Mouse (Mus musculus) MEL-GATA-1-ER (cell line): ENCODE measurements around the gene Neo1.

Experiments used
- DNase-seq: peaks from one replicate; pipeline ENCODE4 v3.0.0-alpha.2; 2012; ENCODE audit warnings: low read depth; ENCODE audit errors: extremely low read depth

The Neo1 gene

GRCm38 (mm10) chr9:58871141-58871540 lies 165.1 kb downstream of the Neo1 start:
- DNase-seq, result no peak

DNA sequence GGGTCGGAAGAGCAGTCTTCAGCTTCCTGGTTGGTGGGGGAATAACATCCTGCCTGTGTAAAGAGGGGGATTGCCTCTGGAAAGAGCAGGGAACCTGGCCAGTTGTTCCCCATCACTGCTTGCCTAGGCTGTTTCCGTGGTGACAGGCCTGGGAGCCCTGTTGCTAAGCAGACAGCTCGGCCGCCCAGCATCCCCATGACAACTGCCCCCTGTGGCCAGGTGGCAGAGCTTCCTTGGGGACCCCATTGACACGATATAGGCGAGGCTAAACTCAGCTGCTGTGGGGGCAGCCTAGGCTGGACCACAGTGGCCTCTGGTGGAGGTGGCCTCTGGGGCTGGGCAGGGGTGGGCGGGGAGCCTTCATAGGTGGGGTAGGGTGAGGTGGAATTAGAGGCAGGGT lies 172.4 kb downstream of the Neo1 start:
- no peak for DNase-seq

- no peak for DNase-seq
These were observed 177.1 kb downstream of the Neo1 start for GRCm38 (mm10) chr9:58859080-58859635.

GRCm38 (mm10) chr9:58854931-58855330 lies 181.3 kb downstream of the Neo1 start:
- DNase-seq, result no peak

DNA sequence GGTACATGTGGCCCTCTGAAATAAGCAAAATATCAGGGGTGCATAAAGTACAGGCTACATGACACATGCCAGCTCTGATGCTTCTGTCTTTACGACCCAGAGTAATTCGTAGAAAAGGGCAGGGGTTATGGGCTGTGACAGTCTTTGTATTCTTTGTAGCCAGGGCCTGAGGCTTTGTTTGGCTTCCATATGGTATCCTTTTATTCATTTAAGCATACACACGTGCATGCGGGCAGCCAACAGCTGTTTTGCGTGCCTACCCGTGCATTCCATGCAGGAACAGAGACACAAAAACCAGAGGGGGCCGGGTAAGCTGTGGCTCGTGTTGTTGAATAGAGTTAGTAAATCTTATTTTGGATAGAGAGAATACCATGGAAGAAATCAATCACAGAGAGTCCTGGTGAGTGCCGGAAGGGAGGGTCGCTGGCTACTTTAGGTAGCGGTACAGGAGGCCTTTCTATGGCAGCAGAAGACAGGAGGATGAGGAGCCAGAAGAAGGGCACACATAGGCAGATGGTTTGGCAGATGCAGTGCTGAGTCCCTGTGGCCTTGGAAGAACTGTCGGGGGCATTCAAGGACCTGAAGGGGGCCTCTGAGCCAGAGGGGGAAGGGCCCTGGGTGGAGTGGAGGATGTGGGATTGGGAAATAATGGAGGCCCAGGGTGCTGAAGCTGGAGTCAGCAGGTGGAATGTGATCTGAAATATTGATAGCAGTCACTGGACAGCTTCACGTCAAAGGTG lies 186.5 kb downstream of the Neo1 start:
- DNase-seq, result no peak

DNA sequence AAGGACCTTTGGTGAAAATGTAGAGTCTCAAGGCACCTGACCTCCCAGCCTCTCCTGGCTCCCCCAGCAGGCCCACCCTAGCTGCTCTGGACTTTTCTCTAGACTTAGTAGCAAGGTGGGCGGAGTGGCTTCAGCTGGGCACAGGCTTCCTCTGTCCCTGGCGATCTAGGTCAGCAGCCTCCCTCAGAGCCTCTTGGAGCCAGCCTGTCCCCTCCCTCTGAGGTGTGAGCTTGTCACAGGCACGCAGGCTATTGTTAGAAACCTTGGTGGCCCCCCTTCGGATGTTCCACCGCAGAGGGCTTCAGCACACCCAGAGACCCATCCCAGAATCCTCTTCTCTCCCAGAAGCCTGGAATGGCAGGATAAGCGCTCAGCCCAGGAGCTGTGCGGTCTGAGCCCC lies 188.6 kb downstream of the Neo1 start:
- no peak for DNase-seq

- DNase-seq, result peak; percentile 14
These were observed 189.2 kb downstream of the Neo1 start for GRCm38 (mm10) chr9:58847008-58847407.

DNA sequence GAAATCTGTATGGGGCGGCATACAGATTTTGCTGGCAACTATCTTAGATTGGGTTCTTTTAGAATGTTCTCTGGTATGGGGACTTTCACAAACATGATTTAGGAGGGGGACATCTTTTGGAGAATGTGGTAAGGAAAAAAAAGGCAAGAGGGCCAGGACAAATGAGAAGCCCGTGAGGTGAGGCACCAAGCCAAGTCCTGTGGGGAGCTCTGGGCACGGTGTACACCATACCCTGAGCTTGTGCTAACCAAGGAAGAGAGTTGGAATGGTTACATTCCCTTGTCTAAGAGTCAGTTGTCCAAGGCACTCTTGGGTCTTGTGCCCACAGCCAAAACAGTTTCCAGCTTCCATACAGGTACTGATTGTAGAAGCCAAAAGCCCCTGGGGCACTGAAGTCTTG lies 191.6 kb downstream of the Neo1 start:
- DNase-seq, result no peak

- DNase-seq, result peak; percentile 13
These were observed 194.6 kb downstream of the Neo1 start for GRCm38 (mm10) chr9:58841655-58842054.

DNA sequence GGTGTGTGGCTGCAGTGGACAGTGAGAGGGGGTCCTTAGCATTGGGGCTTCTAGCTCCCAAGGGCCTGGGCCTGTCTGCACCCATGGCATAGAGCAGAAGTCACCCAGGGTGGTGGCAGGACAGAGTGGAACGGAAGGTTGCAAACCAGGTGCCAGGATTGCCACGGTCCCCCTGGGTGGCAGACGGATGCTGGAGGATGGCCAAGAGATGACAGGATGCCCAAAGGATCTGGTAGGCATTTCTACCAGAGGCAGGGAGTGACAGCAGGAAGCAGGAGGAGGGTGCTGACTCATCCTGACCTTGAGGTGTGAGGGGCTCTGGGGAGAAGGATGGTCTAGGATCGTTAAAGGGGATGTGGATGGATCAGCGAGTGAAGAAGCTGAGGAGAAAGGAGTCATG lies 197.7 kb downstream of the Neo1 start:
- no peak for DNase-seq

GRCm38 (mm10) chr9:58837174-58837573 lies 199.1 kb downstream of the Neo1 start:
- DNase-seq, result no peak

- no peak for DNase-seq
These were observed 203.3 kb downstream of the Neo1 start for GRCm38 (mm10) chr9:58832939-58833338.

DNA sequence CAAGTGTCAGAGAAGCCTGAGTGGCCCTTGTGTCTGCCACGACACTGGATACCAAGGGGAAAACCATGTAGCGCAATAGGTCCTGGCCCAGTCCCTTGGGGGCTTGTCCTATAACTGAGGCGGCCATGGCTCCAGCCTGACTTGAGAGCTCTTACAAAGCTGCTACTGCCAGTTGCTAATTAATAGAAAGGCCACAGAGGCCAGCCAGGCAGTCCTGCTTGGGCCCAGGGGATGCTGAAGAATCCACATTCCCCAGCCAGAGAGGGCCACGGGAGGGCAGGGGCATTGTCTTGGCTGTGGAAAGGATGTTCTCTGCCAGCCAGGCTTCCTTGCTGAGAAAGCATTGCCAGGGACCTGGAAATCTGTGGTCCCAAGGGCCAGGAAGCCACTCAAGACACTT lies 206.6 kb downstream of the Neo1 start:
- no peak for DNase-seq
